Mouse (Mus musculus) bone marrow, adult 2 months (tissue): ENCODE data around the gene Neb. TPM values are rescaled to one million over a fixed set of nuclear protein-coding genes. Genes with fewer than 3 reads are reported as not detected.

Experiments
- H3K27ac ChIP-seq: fragments of 200-500 bp; 2 replicates; pipeline ENCODE4 v1.5.1; 2012; ENCODE audit warnings: low read depth, mild to moderate bottlenecking, control low read depth, inconsistent platforms, low read length; ENCODE audit not compliant: control insufficient read depth, poor library complexity, insufficient read depth
- H3K4me1 ChIP-seq: fragments of 200-500 bp; 2 replicates; pipeline ENCODE4 v1.6.1; 2011; ENCODE audit warnings: low read length; ENCODE audit not compliant: control insufficient read depth, insufficient read depth
- H3K4me3 ChIP-seq: fragments of 200-500 bp; replicated peaks from 2 replicates; pipeline ENCODE3; 2011; ENCODE audit warnings: mild to moderate bottlenecking, low read depth, low read length, control low read depth; ENCODE audit not compliant: control insufficient read depth
- CTCF ChIP-seq: fragments of 200-500 bp; IDR thresholded peaks from 2 replicates; pipeline ENCODE4 v1.5.1; 2011; ENCODE audit warnings: low read length, control low read depth; ENCODE audit not compliant: control insufficient read depth, insufficient read depth
- POLR2A ChIP-seq: fragments of 200-500 bp; IDR thresholded peaks from 2 replicates; pipeline ENCODE4 v1.6.1; 2011; ENCODE audit warnings: low read depth, mild to moderate bottlenecking, control low read depth, low read length, borderline replicate concordance; ENCODE audit not compliant: control insufficient read depth
- WGBS: fragments of 180-500 bp; shearing (Covaris S2); methylation state at CpG from one replicate; pipeline ENCODE4 v1.1.7; 2018; 5-methylcytosine and 5-hydroxymethylcytosine counted together
- polyA plus RNA-seq: library from polyadenylated mRNA; stranded (reverse); fragments of >200 nt; gene quantifications from 2 replicates; pipeline ENCODE4 v1.2.4, GENCODE M21; 2011; ENCODE audit warnings: low replicate concordance; ENCODE audit not compliant: missing spikeins, insufficient read depth, insufficient read length

Neb gene
- polyA plus RNA-seq, 1 experiment: 4.5 TPM

DNA sequence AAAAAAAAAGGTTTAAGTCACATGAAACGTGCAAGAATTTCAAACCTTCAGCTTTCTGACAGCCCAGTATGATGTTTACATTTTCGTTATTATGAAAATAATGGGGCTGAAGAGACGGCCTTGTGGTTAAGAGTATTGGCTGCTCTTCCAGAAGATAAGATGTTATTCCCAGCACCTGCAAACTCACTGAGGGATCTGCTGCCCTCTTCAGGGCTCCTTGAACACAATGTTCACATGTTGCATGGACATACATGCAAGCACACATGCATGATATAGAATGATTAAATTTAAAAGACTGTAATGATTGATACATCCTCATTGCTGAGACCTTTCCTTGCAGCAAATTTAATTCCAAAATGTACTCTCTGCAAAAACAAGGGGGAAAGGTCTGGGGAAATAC lies 150.7 kb downstream of the Neb start:
- no peak overlapping the region for H3K4me3 ChIP-seq
- H3K27ac ChIP-seq: no peak overlapping the region
- WGBS: 46% methylated on average over 3 of the region's 3 CpGs
- H3K4me1 ChIP-seq: no peaks in the 10 kb centered on the region
- TF ChIP-seq CTCF (no peak), POLR2A (no peak)

DNA sequence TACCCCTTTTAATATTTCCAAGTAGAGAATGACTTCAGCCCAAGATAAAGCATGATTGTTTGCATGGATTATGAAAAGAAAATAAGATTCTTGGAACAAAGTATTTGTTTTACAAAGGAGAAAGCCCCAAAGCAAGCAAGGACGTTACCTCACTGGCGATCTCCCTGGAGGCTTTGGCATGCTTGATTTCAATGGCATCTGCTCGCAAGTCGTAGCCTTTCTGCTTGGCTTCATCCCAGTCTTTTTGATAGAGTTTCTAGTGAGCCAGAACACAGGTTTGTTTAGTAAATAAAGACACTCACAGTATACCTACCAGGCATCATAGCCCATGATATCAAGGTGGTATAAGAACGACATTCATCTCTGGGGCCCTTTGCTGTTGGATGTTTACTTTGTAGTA lies 153.9 kb downstream of the Neb start:
- WGBS: 83% methylated on average over 5 of the region's 5 CpGs
- H3K27ac ChIP-seq: no peak overlapping the region
- no peak for TF ChIP-seq CTCF
- TF ChIP-seq POLR2A: no peak
- H3K4me1 ChIP-seq: no peaks in the 10 kb centered on the region
- H3K4me3 ChIP-seq: no peak overlapping the region

DNA sequence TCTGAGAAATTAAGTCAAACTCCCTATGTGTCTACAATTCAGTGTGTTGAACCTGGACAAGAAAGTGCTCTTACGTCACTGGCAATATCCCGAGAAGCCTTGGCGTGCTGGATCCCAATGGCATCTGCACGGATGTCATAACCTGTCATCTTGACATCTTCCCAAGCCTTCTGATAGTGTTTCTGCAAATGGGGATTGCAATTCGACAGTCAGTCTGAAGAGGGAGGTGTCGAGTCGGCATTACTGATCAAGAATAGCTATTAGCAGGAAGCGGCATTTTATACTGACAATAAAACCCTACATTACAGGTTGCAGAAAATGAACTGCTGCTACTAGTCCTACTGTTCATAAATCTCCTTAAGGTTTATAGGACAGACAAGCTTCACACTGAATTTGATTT lies 158.2 kb downstream of the Neb start:
- Histone ChIP-seq H3K4me3 (no peak overlapping the region), H3K4me1 (no peaks in the 10 kb centered on the region), H3K27ac (no peak overlapping the region)
- peak; percentile 24; the same call in 1 of the 2 replicates for TF ChIP-seq CTCF
- TF ChIP-seq POLR2A: no peak
- 24% methylated on average over 8 of the region's 8 CpGs for WGBS

DNA sequence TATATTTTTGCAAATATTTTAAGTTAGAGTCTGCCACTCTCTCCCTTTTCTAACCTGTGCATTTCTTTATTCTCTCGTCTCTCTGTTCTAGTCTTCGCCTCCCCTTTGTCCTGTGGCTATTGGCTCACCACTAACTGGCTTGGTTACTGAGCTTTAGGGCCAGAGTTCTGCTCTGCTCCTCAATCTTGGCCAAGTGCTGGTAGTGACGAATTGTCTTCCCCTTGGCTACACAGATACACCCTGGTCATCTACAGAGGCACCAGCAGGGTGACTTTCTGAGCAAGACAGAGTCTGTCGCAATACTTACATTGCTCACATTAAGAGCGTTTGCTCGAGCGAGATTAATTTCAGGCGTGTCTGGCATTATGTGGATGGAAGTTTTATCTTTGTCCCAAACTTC lies 162.3 kb downstream of the Neb start:
- Histone ChIP-seq H3K4me1 (no peaks in the 10 kb centered on the region), H3K4me3 (no peak overlapping the region), H3K27ac (no peak overlapping the region)
- TF ChIP-seq POLR2A (no peak), CTCF (no peak)
- 73% methylated on average over 8 of the region's 8 CpGs for WGBS

DNA sequence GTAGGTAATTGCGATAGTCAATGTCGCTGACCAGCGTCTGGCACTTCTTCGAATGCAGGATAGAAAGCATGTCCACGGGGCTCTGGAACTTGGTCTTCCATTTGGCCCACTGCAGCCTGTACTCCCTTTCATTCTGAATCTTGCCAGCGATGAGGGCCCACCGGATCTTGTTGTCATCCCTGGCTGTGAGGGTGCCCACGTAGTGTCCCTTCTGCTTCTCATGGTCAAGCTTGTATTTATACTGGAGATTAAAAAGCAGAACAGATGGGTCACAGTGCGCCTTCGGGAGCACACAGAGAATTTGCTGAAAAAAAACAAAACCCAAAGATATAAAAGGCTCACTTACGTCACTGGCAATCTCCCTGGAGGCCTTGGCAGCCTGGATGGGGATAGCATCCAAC lies 165.7 kb downstream of the Neb start:
- TF ChIP-seq POLR2A: no peak
- no peak for TF ChIP-seq CTCF
- no peak overlapping the region for H3K4me3 ChIP-seq
- H3K4me1 ChIP-seq: no peaks in the 10 kb centered on the region
- 86% methylated on average over 11 of the region's 11 CpGs for WGBS
- H3K27ac ChIP-seq: no peak overlapping the region

DNA sequence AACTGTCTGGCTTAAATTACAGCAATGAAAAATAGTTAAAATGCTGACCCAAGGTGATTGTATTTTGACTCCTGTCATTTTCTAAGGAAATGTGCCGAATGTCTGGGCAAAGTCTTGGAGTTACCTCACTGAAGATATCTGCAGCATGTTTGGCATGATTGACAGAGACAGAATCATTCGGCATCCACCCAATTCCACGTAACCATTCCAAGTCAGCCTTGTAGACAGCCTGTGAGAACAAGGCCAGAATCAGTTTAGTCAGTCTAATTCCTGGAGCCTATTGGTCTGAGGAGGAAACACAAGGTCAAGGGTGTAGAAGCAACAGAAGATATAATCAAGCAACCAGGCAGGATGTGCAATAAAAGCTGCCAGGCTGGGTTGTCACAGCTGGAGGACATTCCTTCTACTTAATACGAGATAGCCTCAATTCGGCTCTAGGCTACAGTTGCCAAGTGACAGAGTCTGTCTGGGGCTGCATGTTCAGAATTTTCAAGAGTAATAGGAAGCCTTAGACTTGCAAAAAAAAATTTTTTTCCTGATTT lies 166.8 kb downstream of the Neb start:
- H3K4me1 ChIP-seq: no peaks in the 10 kb centered on the region
- H3K27ac ChIP-seq: no peak overlapping the region
- TF ChIP-seq CTCF (no peak), POLR2A (no peak)
- no peak overlapping the region for H3K4me3 ChIP-seq
- WGBS: 77% methylated on average over 5 of the region's 5 CpGs

DNA sequence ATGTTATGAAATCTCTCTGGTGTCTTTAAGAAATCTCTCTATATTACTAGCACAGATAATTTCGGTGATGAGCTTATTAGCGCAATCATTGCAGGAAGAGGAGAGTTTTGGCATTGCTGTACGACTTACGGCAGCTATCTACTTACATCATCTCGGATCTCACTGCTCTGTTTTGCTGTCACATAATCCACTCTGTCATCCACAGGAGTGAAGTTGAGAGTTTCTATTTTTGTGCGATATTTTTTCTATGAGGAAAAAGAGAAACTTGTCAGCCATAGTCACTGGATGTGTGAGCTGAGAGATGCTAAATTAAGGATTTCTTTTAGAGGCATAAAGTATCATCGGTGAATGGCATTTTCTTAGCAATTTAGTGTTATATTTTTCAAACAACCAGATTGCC lies 167.6 kb downstream of the Neb start:
- 75% methylated on average over 7 of the region's 7 CpGs for WGBS
- no peaks in the 10 kb centered on the region for H3K4me1 ChIP-seq
- no peak overlapping the region for H3K27ac ChIP-seq
- no peak overlapping the region for H3K4me3 ChIP-seq
- TF ChIP-seq CTCF (no peak), POLR2A (no peak)

DNA sequence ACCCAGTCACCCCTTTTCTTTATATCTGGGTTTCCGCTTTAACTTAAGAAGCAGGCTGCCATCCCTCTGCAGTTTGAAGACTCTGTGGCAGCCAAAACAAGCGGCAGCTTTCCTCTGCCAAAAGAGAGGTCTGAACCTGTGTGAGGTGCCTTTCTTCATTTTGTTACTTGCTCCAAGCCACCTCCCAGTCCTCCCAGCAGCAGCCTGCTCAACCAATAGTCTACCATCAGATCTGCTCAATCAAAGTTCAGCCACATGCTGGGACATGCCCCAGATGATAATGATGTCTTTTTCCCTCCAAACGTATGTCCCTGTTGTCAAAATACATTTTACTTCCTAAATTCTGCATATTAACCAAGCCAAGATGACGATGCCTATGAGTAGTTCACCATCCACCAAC lies 173.3 kb downstream of the Neb start:
- H3K4me3 ChIP-seq: no peak overlapping the region
- no peak overlapping the region for H3K27ac ChIP-seq
- no peak for TF ChIP-seq POLR2A
- TF ChIP-seq CTCF: no peak
- H3K4me1 ChIP-seq: no peaks in the 10 kb centered on the region
- WGBS: 58% methylated on average over 4 of the region's 4 CpGs

DNA sequence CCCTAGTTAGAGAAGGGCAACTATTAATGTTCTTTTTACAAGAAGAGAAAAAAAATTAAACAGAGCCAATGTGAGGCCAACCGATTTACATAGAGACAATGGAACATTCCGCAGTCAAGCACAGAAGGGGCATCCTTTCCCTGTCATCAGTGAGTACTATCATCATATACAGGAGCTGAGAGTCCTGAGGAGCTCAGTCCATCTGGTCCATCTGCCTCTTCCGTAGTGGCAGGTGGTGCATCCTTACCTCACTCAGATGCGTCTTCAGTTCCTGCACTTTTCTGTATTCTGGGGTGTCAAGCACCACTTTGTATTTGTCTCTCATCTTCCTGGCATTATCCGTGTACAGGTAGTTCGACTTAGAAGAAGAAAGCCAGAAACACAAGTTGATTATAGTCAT lies 184.6 kb downstream of the Neb start:
- H3K4me1 ChIP-seq: no peaks in the 10 kb centered on the region
- H3K27ac ChIP-seq: no peak overlapping the region
- no peak overlapping the region for H3K4me3 ChIP-seq
- TF ChIP-seq CTCF (no peak), POLR2A (no peak)
- WGBS: 86% methylated on average over 6 of the region's 6 CpGs

DNA sequence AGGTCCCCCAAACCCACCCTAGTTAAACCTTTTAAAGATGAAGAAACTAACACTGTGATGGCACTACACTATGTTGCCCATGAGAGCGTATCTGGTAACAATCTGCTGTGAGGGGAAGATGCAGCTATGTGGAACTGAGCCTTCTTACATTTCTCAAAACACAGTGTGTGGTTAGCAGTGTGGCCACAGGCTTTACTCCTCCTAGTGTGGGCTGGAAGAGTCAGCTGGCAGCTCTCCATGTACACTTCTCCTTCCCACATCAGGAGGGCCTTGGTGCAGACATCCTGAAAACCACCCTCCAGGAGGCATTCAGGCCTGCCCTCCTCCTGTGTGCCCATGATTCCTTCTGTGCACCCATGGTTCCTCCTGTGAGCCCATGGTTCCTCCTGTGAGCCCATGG lies 198.6 kb downstream of the Neb start:
- 44% methylated on average over 1 of the region's 1 CpGs for WGBS

More for the DNA sequence above, 198.6 kb downstream of the Neb start:
- no peak overlapping the region for H3K4me3 ChIP-seq
- no peak for TF ChIP-seq CTCF
- no peak for TF ChIP-seq POLR2A
- H3K27ac ChIP-seq: no peak overlapping the region
- peaks cover 1% of the 10 kb centered on the region; the same call in 1 of the 2 replicates for H3K4me1 ChIP-seq
